Mouse (Mus musculus): ENCODE measurements around the gene Nav3. TPM values are rescaled to one million over a fixed set of nuclear protein-coding genes. Genes with fewer than 3 reads are reported as not detected.

The Nav3 gene
- polyA plus RNA-seq, 1 experiment from 2014 or later: 3.3 TPM

DNA sequence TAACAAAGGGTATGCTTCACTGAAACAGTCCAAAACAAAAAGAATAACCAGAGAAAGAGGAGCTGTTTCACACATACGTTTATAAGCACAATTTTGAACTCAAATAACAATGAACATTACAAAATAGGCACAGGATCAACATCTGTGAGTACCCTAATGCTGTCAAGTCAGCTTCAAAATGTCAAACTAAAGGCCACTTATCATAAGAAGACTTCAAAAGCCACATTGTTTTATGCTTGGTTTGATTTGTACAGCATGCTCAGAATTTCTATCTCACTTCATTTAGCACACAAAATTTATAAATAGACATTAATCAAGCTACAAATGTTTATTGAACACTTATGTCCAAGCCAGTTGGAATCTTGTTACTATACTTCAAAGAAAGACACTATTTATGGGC is 299.6 kb downstream of the Nav3 start:
- no peak overlapping the region for H3K9ac ChIP-seq (replicated peaks; ENCODE audit: low read depth, low read length)
- H3K4me3 ChIP-seq (ENCODE audit: low read depth, low read length): no peak overlapping the region
- H3K4me2 ChIP-seq (replicated peaks; ENCODE audit: low read depth, low read length): no peak overlapping the region
- no peaks in the 10 kb centered on the region for H3K9me3 ChIP-seq (ENCODE audit: control insufficient read depth, low read depth, low read length)
- WGBS: 32% methylated on average over 1 of the region's 1 CpGs
- no peak for ATAC-seq (ENCODE audit: insufficient number of reproducible peaks, insufficient read depth, low FRiP score, low read depth)
- no peak overlapping the region for H3K27ac ChIP-seq (ENCODE audit: low read length)
- H3K27me3 ChIP-seq (ENCODE audit: control insufficient read depth, insufficient read depth, low read length): no peaks in the 10 kb centered on the region
- no peaks in the 10 kb centered on the region for H3K4me1 ChIP-seq (ENCODE audit: control insufficient read depth, insufficient read depth, low read length)
- no peaks in the 10 kb centered on the region for H3K36me3 ChIP-seq (ENCODE audit: control insufficient read depth, insufficient read depth, low read length)

DNA sequence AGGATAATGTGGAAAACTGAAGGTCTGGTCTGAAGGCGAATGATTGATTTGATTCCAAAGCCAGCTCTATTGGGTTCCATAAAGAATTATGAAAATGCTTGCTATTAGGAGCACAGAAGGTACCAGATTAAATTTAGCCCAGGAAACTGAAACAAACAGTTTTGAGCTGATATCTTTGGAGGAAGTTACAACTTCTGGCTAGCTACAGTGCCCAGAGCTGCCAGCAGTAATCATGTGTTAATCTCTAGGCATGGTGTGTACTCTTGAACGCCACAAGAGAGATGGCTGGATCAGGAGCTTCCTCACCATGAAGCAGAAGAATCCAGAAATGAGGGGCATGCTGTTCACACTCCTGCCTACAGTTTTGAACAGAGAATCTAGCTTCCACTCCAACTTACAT is 300.5 kb downstream of the Nav3 start:
- 83% methylated on average over 2 of the region's 2 CpGs for WGBS
- ATAC-seq (ENCODE audit: insufficient number of reproducible peaks, insufficient read depth, low FRiP score, low read depth): no peak
- Histone ChIP-seq H3K9ac (replicated peaks; ENCODE audit: low read depth, low read length) (no peak overlapping the region), H3K4me1 (ENCODE audit: control insufficient read depth, insufficient read depth, low read length) (no peaks in the 10 kb centered on the region), H3K27me3 (ENCODE audit: control insufficient read depth, insufficient read depth, low read length) (no peaks in the 10 kb centered on the region), H3K27ac (ENCODE audit: low read length) (no peak overlapping the region), H3K4me3 (ENCODE audit: low read depth, low read length) (no peak overlapping the region), H3K36me3 (ENCODE audit: control insufficient read depth, insufficient read depth, low read length) (no peaks in the 10 kb centered on the region), H3K4me2 (replicated peaks; ENCODE audit: low read depth, low read length) (no peak overlapping the region), H3K9me3 (ENCODE audit: control insufficient read depth, low read depth, low read length) (no peaks in the 10 kb centered on the region)

DNA sequence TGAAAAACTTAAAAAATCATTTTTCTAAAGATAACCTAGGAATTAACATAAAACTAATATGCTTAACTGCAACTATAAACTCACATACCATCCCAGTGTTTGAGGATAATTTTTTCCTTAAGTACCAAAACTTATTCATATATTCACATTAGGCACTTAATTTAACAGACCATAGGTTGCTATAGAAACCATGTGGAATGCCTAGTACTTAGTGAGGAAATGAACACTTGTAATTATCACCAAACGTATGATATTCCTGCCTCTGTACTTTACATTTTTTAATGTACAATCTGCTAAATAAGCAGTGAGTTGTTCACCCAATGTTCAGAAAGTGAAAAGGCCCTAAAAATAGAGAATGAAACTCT is 301.1 kb downstream of the Nav3 start:
- Histone ChIP-seq H3K27me3 (ENCODE audit: control insufficient read depth, insufficient read depth, low read length) (no peaks in the 10 kb centered on the region), H3K4me2 (replicated peaks; ENCODE audit: low read depth, low read length) (no peak overlapping the region), H3K4me1 (ENCODE audit: control insufficient read depth, insufficient read depth, low read length) (no peaks in the 10 kb centered on the region), H3K9ac (replicated peaks; ENCODE audit: low read depth, low read length) (no peak overlapping the region), H3K36me3 (ENCODE audit: control insufficient read depth, insufficient read depth, low read length) (no peaks in the 10 kb centered on the region), H3K27ac (ENCODE audit: low read length) (no peak overlapping the region), H3K4me3 (ENCODE audit: low read depth, low read length) (no peak overlapping the region), H3K9me3 (ENCODE audit: control insufficient read depth, low read depth, low read length) (no peaks in the 10 kb centered on the region)
- no peak for ATAC-seq (ENCODE audit: insufficient number of reproducible peaks, insufficient read depth, low FRiP score, low read depth)
- WGBS: 70% methylated on average over 1 of the region's 1 CpGs

DNA sequence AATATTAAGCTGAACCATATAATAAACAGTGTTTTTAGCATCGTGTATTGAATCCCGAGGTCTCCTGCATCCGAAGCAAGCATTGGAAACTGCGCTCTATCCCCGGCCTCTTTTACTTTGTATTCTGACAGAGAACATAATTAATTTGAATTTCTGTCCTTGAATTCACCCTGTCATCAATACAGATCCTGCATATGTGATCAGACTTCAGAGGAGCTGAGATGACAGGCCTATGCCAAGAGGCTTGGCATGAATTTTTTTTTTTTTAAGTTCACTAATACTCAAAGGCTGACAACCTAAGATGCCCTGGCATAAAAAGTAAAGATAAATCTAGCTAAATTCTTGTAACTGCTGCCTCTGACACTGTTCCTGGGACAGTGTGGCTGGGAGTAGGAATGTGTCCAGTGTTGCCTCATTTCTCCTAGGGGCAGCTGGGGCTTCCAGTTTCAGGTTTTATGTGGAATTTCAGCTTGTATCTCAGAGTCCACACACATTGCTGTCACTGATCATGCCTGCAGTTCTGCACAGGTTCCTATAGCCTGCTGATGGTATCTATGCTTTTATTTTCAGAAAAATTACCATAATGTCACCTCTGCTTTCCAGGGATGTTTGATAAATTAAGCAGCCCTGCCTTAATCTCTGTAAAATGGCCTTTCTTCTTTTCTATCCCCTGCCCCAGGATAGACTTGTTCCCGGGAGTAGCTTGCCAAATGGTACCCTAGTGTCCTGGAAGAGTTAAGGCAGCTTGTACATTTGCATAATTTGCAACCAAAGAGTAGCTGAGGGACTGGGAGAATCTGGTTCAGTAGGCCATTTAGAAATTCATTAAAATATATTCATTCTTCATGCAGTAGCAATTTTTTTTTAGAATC is 301.8 kb downstream of the Nav3 start:
- Histone ChIP-seq H3K27me3 (ENCODE audit: control insufficient read depth, insufficient read depth, low read length) (no peaks in the 10 kb centered on the region), H3K27ac (ENCODE audit: low read length) (no peak overlapping the region), H3K9me3 (ENCODE audit: control insufficient read depth, low read depth, low read length) (no peaks in the 10 kb centered on the region), H3K36me3 (ENCODE audit: control insufficient read depth, insufficient read depth, low read length) (no peaks in the 10 kb centered on the region), H3K9ac (replicated peaks; ENCODE audit: low read depth, low read length) (no peak overlapping the region), H3K4me1 (ENCODE audit: control insufficient read depth, insufficient read depth, low read length) (no peaks in the 10 kb centered on the region), H3K4me2 (replicated peaks; ENCODE audit: low read depth, low read length) (no peak overlapping the region), H3K4me3 (ENCODE audit: low read depth, low read length) (no peak overlapping the region)
- ATAC-seq (ENCODE audit: insufficient number of reproducible peaks, insufficient read depth, low FRiP score, low read depth): no peak
- 77% methylated on average over 6 of the region's 6 CpGs for WGBS

DNA sequence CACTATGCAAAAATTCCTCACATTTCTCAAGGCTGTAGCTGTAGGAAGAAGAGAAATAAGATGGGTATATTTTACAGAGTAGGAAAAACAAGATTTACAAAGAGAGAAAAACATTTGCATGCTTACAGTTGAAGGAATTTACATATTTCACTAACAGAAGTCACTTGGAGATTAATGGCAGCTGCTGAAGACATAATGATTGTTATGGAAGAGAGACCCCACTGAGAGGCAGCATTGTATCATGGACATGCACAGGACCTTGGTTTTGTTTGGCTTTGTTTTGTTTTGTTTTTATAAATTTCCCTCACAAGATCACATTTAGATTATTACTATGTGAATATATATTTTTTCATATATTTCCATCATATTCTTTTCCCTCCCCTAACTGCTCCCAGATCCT is 335.4 kb downstream of the Nav3 start:
- no peaks in the 10 kb centered on the region for H3K4me1 ChIP-seq (ENCODE audit: control insufficient read depth, insufficient read depth, low read length)
- no peak overlapping the region for H3K27ac ChIP-seq (ENCODE audit: low read length)
- H3K9me3 ChIP-seq (ENCODE audit: control insufficient read depth, low read depth, low read length): no peaks in the 10 kb centered on the region
- no peak overlapping the region for H3K4me3 ChIP-seq (ENCODE audit: low read depth, low read length)
- no peak for ATAC-seq (ENCODE audit: insufficient number of reproducible peaks, insufficient read depth, low FRiP score, low read depth)
- H3K4me2 ChIP-seq (replicated peaks; ENCODE audit: low read depth, low read length): no peak overlapping the region
- H3K27me3 ChIP-seq (ENCODE audit: control insufficient read depth, insufficient read depth, low read length): no peaks in the 10 kb centered on the region
- no peaks in the 10 kb centered on the region for H3K36me3 ChIP-seq (ENCODE audit: control insufficient read depth, insufficient read depth, low read length)
- H3K9ac ChIP-seq (replicated peaks; ENCODE audit: low read depth, low read length): no peak overlapping the region

DNA sequence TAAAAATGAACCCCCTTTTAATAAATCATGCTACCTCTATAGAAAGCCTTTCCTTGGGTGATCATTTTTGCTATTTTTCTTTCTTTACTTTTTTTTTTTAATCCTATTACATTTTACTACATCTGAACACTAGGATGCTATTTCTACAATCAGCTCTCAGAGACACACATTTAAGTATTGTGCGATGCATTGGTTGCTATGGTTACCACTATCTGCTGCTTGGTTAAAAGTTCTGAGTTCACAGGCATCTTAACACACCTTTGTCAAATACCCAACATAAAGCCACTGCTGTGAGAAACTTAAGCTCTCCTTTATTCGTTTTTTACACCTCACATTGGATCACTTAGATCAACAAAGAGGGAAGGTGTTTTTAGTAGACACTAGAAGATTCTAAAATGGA is 338.7 kb downstream of the Nav3 start:
- WGBS: 52% methylated on average over 2 of the region's 2 CpGs
- H3K4me3 ChIP-seq (ENCODE audit: low read depth, low read length): no peak overlapping the region
- H3K4me2 ChIP-seq (replicated peaks; ENCODE audit: low read depth, low read length): no peak overlapping the region
- H3K9me3 ChIP-seq (ENCODE audit: control insufficient read depth, low read depth, low read length): no peaks in the 10 kb centered on the region
- H3K4me1 ChIP-seq (ENCODE audit: control insufficient read depth, insufficient read depth, low read length): no peaks in the 10 kb centered on the region
- no peak for ATAC-seq (ENCODE audit: insufficient number of reproducible peaks, insufficient read depth, low FRiP score, low read depth)
- no peak overlapping the region for H3K27ac ChIP-seq (ENCODE audit: low read length)
- H3K36me3 ChIP-seq (ENCODE audit: control insufficient read depth, insufficient read depth, low read length): no peaks in the 10 kb centered on the region
- no peak overlapping the region for H3K9ac ChIP-seq (replicated peaks; ENCODE audit: low read depth, low read length)
- no peaks in the 10 kb centered on the region for H3K27me3 ChIP-seq (ENCODE audit: control insufficient read depth, insufficient read depth, low read length)

DNA sequence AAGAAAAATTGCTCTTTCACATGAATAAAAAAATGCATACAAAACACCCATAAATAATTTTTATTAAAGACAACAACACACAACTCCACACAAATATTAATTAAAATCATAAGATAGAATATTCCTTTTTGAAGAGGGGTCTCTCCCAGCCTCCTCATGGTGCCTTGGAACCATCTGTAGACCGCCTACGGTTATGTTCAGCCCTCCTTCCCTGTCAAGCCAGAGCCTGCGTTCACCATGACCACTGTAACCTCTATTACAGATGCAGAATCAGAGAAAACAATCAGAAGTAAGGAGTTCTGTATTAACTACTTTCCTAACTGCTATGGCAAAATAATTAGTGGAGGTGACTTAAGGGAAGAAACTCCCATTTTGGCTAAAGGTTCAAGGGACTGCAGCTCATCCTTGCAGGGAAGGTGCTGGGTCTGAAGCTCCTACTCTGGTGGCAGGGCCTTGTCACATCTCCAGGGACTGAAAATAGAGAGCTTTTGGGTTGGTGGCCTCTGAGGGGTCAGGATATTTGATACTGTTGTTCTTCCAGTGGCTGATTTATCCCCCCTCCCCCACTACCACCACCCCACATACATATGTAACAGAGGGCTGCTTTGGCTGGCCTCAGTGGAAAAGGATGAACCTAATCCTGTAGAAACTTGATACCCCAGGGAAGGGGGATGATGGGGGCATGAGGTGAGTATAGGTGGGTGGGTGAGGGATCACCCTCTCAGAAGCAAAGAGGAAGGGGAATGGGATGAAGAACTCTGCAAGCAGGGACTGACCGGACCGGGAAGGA is 343.1 kb downstream of the Nav3 start:
- Histone ChIP-seq H3K27ac (ENCODE audit: low read length) (no peak overlapping the region), H3K4me2 (replicated peaks; ENCODE audit: low read depth, low read length) (no peak overlapping the region), H3K9ac (replicated peaks; ENCODE audit: low read depth, low read length) (no peak overlapping the region), H3K4me3 (ENCODE audit: low read depth, low read length) (no peak overlapping the region), H3K9me3 (ENCODE audit: control insufficient read depth, low read depth, low read length) (no peaks in the 10 kb centered on the region), H3K36me3 (ENCODE audit: control insufficient read depth, insufficient read depth, low read length) (no peaks in the 10 kb centered on the region), H3K27me3 (ENCODE audit: control insufficient read depth, insufficient read depth, low read length) (no peaks in the 10 kb centered on the region), H3K4me1 (ENCODE audit: control insufficient read depth, insufficient read depth, low read length) (no peaks in the 10 kb centered on the region)
- WGBS: 64% methylated on average over 5 of the region's 5 CpGs
- ATAC-seq (ENCODE audit: insufficient number of reproducible peaks, insufficient read depth, low FRiP score, low read depth): no peak

DNA sequence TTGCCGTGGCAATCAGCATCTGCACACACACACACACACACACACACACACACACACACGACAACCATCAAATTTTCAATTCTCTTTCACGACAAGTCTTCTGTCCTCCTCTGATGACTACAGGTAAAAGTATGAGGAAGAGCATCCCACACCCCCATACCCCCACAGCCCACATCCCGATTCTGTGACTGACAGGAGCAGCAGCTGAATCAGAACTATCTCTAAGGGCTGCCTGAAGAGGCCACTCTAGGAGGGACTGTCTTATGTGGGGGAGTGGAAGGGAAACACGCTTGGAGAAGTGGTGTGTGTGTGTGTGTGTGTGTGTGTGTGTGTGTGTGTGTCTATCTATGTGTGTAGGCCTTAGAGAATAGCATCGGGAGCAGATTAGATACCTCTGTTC is 352.7 kb downstream of the Nav3 start:
- Histone ChIP-seq H3K4me3 (ENCODE audit: low read depth, low read length) (no peak overlapping the region), H3K9ac (replicated peaks; ENCODE audit: low read depth, low read length) (no peak overlapping the region), H3K4me2 (replicated peaks; ENCODE audit: low read depth, low read length) (no peak overlapping the region), H3K9me3 (ENCODE audit: control insufficient read depth, low read depth, low read length) (no peaks in the 10 kb centered on the region), H3K27ac (ENCODE audit: low read length) (no peak overlapping the region), H3K4me1 (ENCODE audit: control insufficient read depth, insufficient read depth, low read length) (no peaks in the 10 kb centered on the region), H3K36me3 (ENCODE audit: control insufficient read depth, insufficient read depth, low read length) (no peaks in the 10 kb centered on the region), H3K27me3 (ENCODE audit: control insufficient read depth, insufficient read depth, low read length) (no peaks in the 10 kb centered on the region)
- 82% methylated on average over 6 of the region's 6 CpGs for WGBS
- ATAC-seq (ENCODE audit: insufficient number of reproducible peaks, insufficient read depth, low FRiP score, low read depth): no peak
